Mouse (Mus musculus) CH12.LX (cell line): ENCODE results near the gene Klhl12. TPM values are rescaled to one million over a fixed set of nuclear protein-coding genes. Genes with fewer than 3 reads are reported as not detected.
"Not testable (repeated sequence)": the region's sequence is repeated elsewhere in the genome, so short reads cannot be mapped to it uniquely, and the experiment has no call there.

ENCODE experiments used
- DNase-seq: peaks from one replicate; pipeline ENCODE4 v3.0.0-alpha.2; 2013; ENCODE audit errors: extremely low read depth
- H3K27ac ChIP-seq: 2 replicates; pipeline ENCODE4 v1.5.1; 2012; ENCODE audit warnings: low read depth, mild to moderate bottlenecking, control low read depth, moderate library complexity; ENCODE audit not compliant: insufficient read depth
- H3K27me3 ChIP-seq: replicated peaks from 2 replicates; pipeline ENCODE3; 2012; ENCODE audit warnings: inconsistent platforms
- H3K36me3 ChIP-seq, 2 experiments: replicated peaks in 1 of 2; 2 replicates each; pipeline versions ENCODE3 to v1.6.1; 2012; ENCODE audit warnings: inconsistent platforms in 1 of 2, low read length in 1 of 2, mild to moderate bottlenecking in 1 of 2, mixed read lengths in 1 of 2, moderate library complexity in 1 of 2; ENCODE audit not compliant: control insufficient read depth in 1 of 2, insufficient read depth in 1 of 2
- H3K4me1 ChIP-seq, 2 experiments: 2 replicates each; pipeline ENCODE4 v1.6.1; 2012; ENCODE audit warnings: inconsistent platforms in 1 of 2, moderate library complexity in 1 of 2; ENCODE audit not compliant: insufficient read depth in 2 of 2, control insufficient read depth in 1 of 2
- H3K4me2 ChIP-seq: 2 replicates; pipeline ENCODE4 v1.6.1; 2012; ENCODE audit warnings: low read depth, mild to moderate bottlenecking, control low read depth; ENCODE audit not compliant: poor library complexity, insufficient read depth, severe bottlenecking
- H3K4me3 ChIP-seq, 3 experiments: fragments of 150-350 bp in 1 of 3; sonication (generic) in 1 of 3; replicated peaks in 1 of 3; 2 replicates each; pipeline versions ENCODE3 to v1.5.1; 2011 to 2012; ENCODE audit warnings: low read depth in 2 of 3, low read length in 2 of 3, mild to moderate bottlenecking in 2 of 3, moderate library complexity in 2 of 3, control low read depth in 1 of 3, improper control_type of control experiment in 1 of 3, inconsistent platforms in 1 of 3, mixed read lengths in 1 of 3; ENCODE audit not compliant: poor library complexity in 1 of 3
- H3K79me2 ChIP-seq: replicated peaks from 2 replicates; pipeline ENCODE4 v1.6.1; 2012; ENCODE audit warnings: mild to moderate bottlenecking, moderate library complexity; ENCODE audit not compliant: control insufficient read depth, poor library complexity, insufficient read depth, severe bottlenecking; ENCODE audit errors: extremely low read depth
- H3K9ac ChIP-seq: 2 replicates; pipeline ENCODE4 v1.6.1; 2012; ENCODE audit warnings: low read depth, mild to moderate bottlenecking, control low read depth, moderate library complexity; ENCODE audit not compliant: insufficient read depth
- H3K9me3 ChIP-seq: replicated peaks from 2 replicates; pipeline ENCODE3; 2012; ENCODE audit warnings: low read length, inconsistent platforms, mixed read lengths
- BHLHE40 ChIP-seq: IDR thresholded peaks from 2 replicates; pipeline ENCODE4 v1.6.1; 2011; ENCODE audit warnings: mild to moderate bottlenecking, low read depth, low read length, improper control_type of control experiment
- CHD1 ChIP-seq: IDR thresholded peaks from 2 replicates; pipeline ENCODE4 v1.6.1; 2012; ENCODE audit warnings: low read depth, low read length, improper control_type of control experiment, inconsistent platforms
- CHD2 ChIP-seq: IDR thresholded peaks from 2 replicates; pipeline ENCODE4 v1.6.1; 2011; ENCODE audit warnings: low read length, improper control_type of control experiment
- E2F4 ChIP-seq: IDR thresholded peaks from 2 replicates; pipeline ENCODE4 v1.6.1; 2011; ENCODE audit warnings: low read depth, low read length, improper control_type of control experiment; ENCODE audit not compliant: insufficient replicate concordance
- ELF1 ChIP-seq: IDR thresholded peaks from 2 replicates; pipeline ENCODE4 v1.6.1; 2014; ENCODE audit warnings: low read depth, mild to moderate bottlenecking, inconsistent platforms, low read length, improper control_type of control experiment
- ETS1 ChIP-seq: conservative IDR thresholded peaks from 2 replicates; pipeline ENCODE4 v1.6.1; 2012; ENCODE audit warnings: low read depth, mild to moderate bottlenecking, inconsistent platforms, low read length, improper control_type of control experiment, moderate library complexity
- HCFC1 ChIP-seq: IDR thresholded peaks from 2 replicates; pipeline ENCODE4 v1.6.1; 2012; ENCODE audit warnings: low read depth, mild to moderate bottlenecking, inconsistent platforms, low read length, improper control_type of control experiment
- IRF4 ChIP-seq: IDR thresholded peaks from 2 replicates; pipeline ENCODE4 v1.6.1; 2014; ENCODE audit warnings: low read depth, mild to moderate bottlenecking, inconsistent platforms, low read length, improper control_type of control experiment
- JUND ChIP-seq: conservative IDR thresholded peaks from 2 replicates; pipeline ENCODE4 v1.6.1; 2011; ENCODE audit warnings: low read depth, low read length, improper control_type of control experiment
- MAFK ChIP-seq: IDR thresholded peaks from 2 replicates; pipeline ENCODE4 v1.6.1; 2011; ENCODE audit warnings: low read length, improper control_type of control experiment; ENCODE audit not compliant: insufficient replicate concordance
- MAZ ChIP-seq: IDR thresholded peaks from 2 replicates; pipeline ENCODE4 v1.6.1; 2012; ENCODE audit warnings: low read depth, mild to moderate bottlenecking, inconsistent platforms, low read length, improper control_type of control experiment, moderate library complexity
- NELFE ChIP-seq: IDR thresholded peaks from 2 replicates; pipeline ENCODE4 v1.6.1; 2011; ENCODE audit warnings: low read depth, low read length, improper control_type of control experiment
- RCOR1 ChIP-seq: conservative IDR thresholded peaks from 2 replicates; pipeline ENCODE4 v1.6.1; 2012; ENCODE audit warnings: low read depth, mild to moderate bottlenecking, inconsistent platforms, low read length, improper control_type of control experiment
- SIN3A ChIP-seq: IDR thresholded peaks from 2 replicates; pipeline ENCODE4 v1.6.1; 2012; ENCODE audit warnings: low read length, improper control_type of control experiment, inconsistent platforms
- SMC3 ChIP-seq: IDR thresholded peaks from 2 replicates; pipeline ENCODE4 v1.6.1; 2011; ENCODE audit warnings: low read depth, low read length, improper control_type of control experiment
- UBTF ChIP-seq: IDR thresholded peaks from 2 replicates; pipeline ENCODE4 v1.6.1; 2012; ENCODE audit warnings: low read depth, mild to moderate bottlenecking, inconsistent platforms, low read length, improper control_type of control experiment, moderate library complexity
- USF1 ChIP-seq: IDR thresholded peaks from 2 replicates; pipeline ENCODE4 v1.6.1; 2014; ENCODE audit warnings: low read depth, mild to moderate bottlenecking, inconsistent platforms, low read length, improper control_type of control experiment
- ZNF384 ChIP-seq: IDR thresholded peaks from 2 replicates; pipeline ENCODE4 v1.6.1; 2012; ENCODE audit warnings: low read depth, low read length, improper control_type of control experiment, inconsistent platforms
- dilution Hi-C: fragments of 300-500 bp; cut with MboI; formaldehyde crosslinking; loops from 2 replicates; pipeline ENCODE4 v1.14.3; 2020; ENCODE audit warnings: low sequenced_read_pairs; ENCODE audit not compliant: extremely low pct_unique_long_range_greater_than_20kb, extremely low pct_ligation_motif_present
- in situ Hi-C: fragments of 300-500 bp; cut with MboI; formaldehyde crosslinking; loops from 3 replicates; pipeline ENCODE4 v1.14.3; 2019; ENCODE audit warnings: low sequenced_read_pairs, low pct_ligation_motif_present, low pct_unique_long_range_greater_than_20kb, mixed read lengths
- polyA plus RNA-seq: library from polyadenylated mRNA; unstranded; fragments of >175 nt; gene quantifications from 2 replicates; pipeline ENCODE4 v1.2.1, GENCODE M21; 2012; ENCODE audit warnings: low read depth; ENCODE audit not compliant: insufficient read length
- total RNA-seq, 2 experiments: library from RNA; depleted of rRNA; stranded (reverse); fragments of 300-350 nt in 1 of 2; fragments of >200 nt in 1 of 2; gene quantifications; 2 replicates each; pipeline ENCODE4 v1.2.3; 2012 to 2014

Gene Klhl12
- total and polyA plus RNA-seq, 3 experiments = 17.6 to 20.8 (median 19.1) TPM

GRCm38 (mm10) chr1:134530618-134531017, 75.3 kb downstream of the Klhl12 start:
- Histone ChIP-seq H3K9ac (no peak overlapping the region), H3K4me3 (no peak overlapping the region)
- dilution Hi-C loops = no loop called here

DNA sequence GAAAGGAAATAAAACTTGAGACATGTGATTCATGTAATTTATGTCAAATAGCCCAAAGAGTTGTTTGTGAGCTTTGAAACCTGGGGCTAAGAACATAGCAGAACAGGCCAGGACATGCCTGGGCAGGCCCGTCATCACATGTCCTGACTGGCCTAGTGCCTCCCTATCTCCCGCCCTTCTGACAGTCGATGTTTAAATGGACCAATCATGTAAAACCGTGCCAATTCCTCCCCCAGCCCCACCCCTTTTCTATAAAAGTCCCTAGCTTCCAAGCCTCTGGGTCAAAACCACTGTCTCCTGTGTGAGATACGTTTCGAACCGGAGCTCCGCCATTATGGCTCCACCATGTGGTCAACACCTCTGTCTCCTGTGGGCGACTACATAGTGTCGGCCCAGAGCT, 78.4 kb downstream of the Klhl12 start:
- H3K4me3 ChIP-seq, H3K9ac ChIP-seq, H3K79me2 ChIP-seq, DNase-seq, H3K4me1 ChIP-seq, dilution Hi-C loops, H3K4me2 ChIP-seq, in situ Hi-C loops, H3K36me3 ChIP-seq, H3K9me3 ChIP-seq, H3K27ac ChIP-seq, H3K27me3 ChIP-seq: not testable (repeated sequence)

More at GRCm38 (mm10) chr1:134530618-134531017, 75.3 kb downstream of the Klhl12 start:
- Histone ChIP-seq H3K79me2 (no peaks in the 10 kb centered on the region), H3K27ac (no peak overlapping the region), H3K4me2 (no peak overlapping the region), H3K36me3 (no peaks in the 10 kb centered on the region), H3K4me1 (no peaks in the 10 kb centered on the region)
- TF ChIP-seq ETS1 (no peak), NELFE (no peak), MAZ (no peak), CHD1 (no peak), IRF4 (no peak), CHD2 (no peak), BHLHE40 (no peak), RCOR1 (no peak), JUND (no peak), SMC3 (no peak), MAFK (no peak), UBTF (no peak), ZNF384 (no peak), ELF1 (no peak), SIN3A (no peak), E2F4 (no peak), USF1 (no peak), HCFC1 (no peak)
- TF ChIP-seq, all 38 proteins: peak for 0
- no peaks in the 10 kb centered on the region for H3K9me3 ChIP-seq
- DNase-seq = no peak
- in situ Hi-C loops = no loop called here
- H3K27me3 ChIP-seq = no peaks in the 10 kb centered on the region
